Mouse (Mus musculus) intestine, postnatal 0 days (tissue): Measurements from ENCODE around the gene S100a2. TPM values are rescaled to one million over a fixed set of nuclear protein-coding genes. Genes with fewer than 3 reads are reported as not detected.

Experiments used
- ATAC-seq: fragments of 200-750 bp; cut with Nextera tagmentation; 2 replicates; pipeline ENCODE4 v1.8.0; 2017; ENCODE audit warnings: mild to moderate bottlenecking, moderate TSS enrichment, moderate library complexity
- H3K27ac ChIP-seq: fragments of 300-500 bp; sonication (generic); 2 replicates; pipeline ENCODE4 v1.5.1; 2014; ENCODE audit warnings: mild to moderate bottlenecking, low read depth, low read length, moderate library complexity
- H3K27me3 ChIP-seq: fragments of 300-500 bp; sonication (generic); replicated peaks from 2 replicates; pipeline ENCODE4 v1.6.1; 2014; ENCODE audit warnings: low read length, mixed read lengths; ENCODE audit not compliant: control insufficient read depth, insufficient read depth
- H3K36me3 ChIP-seq: fragments of 300-500 bp; sonication (generic); 2 replicates; pipeline ENCODE4 v1.6.1; 2014; ENCODE audit warnings: mild to moderate bottlenecking, moderate library complexity; ENCODE audit not compliant: control insufficient read depth, insufficient read depth
- H3K4me1 ChIP-seq: fragments of 300-500 bp; sonication (generic); replicated peaks from 2 replicates; pipeline ENCODE4 v1.6.1; 2014; ENCODE audit warnings: antibody characterized with exemption, low read length, mixed read lengths; ENCODE audit not compliant: control insufficient read depth, insufficient read depth
- H3K4me2 ChIP-seq: fragments of 300-500 bp; sonication (generic); replicated peaks from 2 replicates; pipeline ENCODE4 v1.6.1; 2014; ENCODE audit warnings: low read depth, mild to moderate bottlenecking, moderate library complexity
- H3K4me3 ChIP-seq: fragments of 300-500 bp; sonication (generic); 2 replicates; pipeline ENCODE4 v1.5.1; 2014; ENCODE audit warnings: low read depth, low read length
- H3K9ac ChIP-seq: fragments of 300-500 bp; sonication (generic); 2 replicates; pipeline ENCODE4 v1.6.1; 2014; ENCODE audit warnings: mild to moderate bottlenecking, low read depth, low read length
- H3K9me3 ChIP-seq: fragments of 300-500 bp; sonication (generic); 2 replicates; pipeline ENCODE4 v1.6.1; 2016; ENCODE audit warnings: mixed run types; ENCODE audit not compliant: control insufficient read depth
- CTCF ChIP-seq: sonication (generic); IDR thresholded peaks from 2 replicates; pipeline ENCODE4 v1.5.1; 2016; ENCODE audit warnings: low read depth, mild to moderate bottlenecking, control low read depth, antibody characterized with exemption, moderate library complexity
- WGBS: fragments of 180-500 bp; shearing (Covaris S2); extraction: QIAGEN DNeasy Blood & Tissue Kit; methylation state at CpG from one replicate; pipeline ENCODE4 v1.1.7; 2014; 5-methylcytosine and 5-hydroxymethylcytosine counted together
- polyA plus RNA-seq: library from polyadenylated mRNA; unstranded; fragments of >200 nt; fragmentation: Nextera tagmentation; extraction: Ambion mirVana; gene quantifications from 2 replicates; pipeline ENCODE4 v1.2.1, GENCODE M21; 2015

S100a2 gene
- polyA plus RNA-seq, 1 experiment from 2014 or later = not detected

- H3K36me3 ChIP-seq = no peaks in the 10 kb centered on the region
- ATAC-seq = no peak
- WGBS = 66% methylated on average over 6 of the region's 6 CpGs
- H3K4me1 ChIP-seq = no peaks in the 10 kb centered on the region
- no peak for TF ChIP-seq CTCF
- no peak within 1 kb of the TSS for H3K4me3 ChIP-seq
- no peak within 1 kb of the TSS for H3K4me2 ChIP-seq
- no peak within 1 kb of the TSS for H3K27ac ChIP-seq
- no peaks in the 10 kb centered on the region for H3K27me3 ChIP-seq
- H3K9me3 ChIP-seq = no peaks in the 10 kb centered on the region
- H3K9ac ChIP-seq = no peak within 1 kb of the TSS
Measured at GRCm38 (mm10) chr3:90560008-90560628, 29.9 kb upstream of the S100a2 start, which contains the start of gene S100a3. TSS of gene S100a3 (plus strand) at chr3:90560578.

GRCm38 (mm10) chr3:90574691-90575090 lies 15.4 kb upstream of the S100a2 start:
- H3K4me1 ChIP-seq = no peaks in the 10 kb centered on the region
- no peaks in the 10 kb centered on the region for H3K27me3 ChIP-seq
- no peaks in the 10 kb centered on the region for H3K36me3 ChIP-seq
- 82% methylated on average over 5 of the region's 5 CpGs for WGBS
- no peak for TF ChIP-seq CTCF
- no peak overlapping the region for H3K4me2 ChIP-seq
- H3K9me3 ChIP-seq = no peaks in the 10 kb centered on the region
- H3K9ac ChIP-seq = no peak overlapping the region
- ATAC-seq = no peak
- no peak overlapping the region for H3K4me3 ChIP-seq
- H3K27ac ChIP-seq = no peak overlapping the region

GRCm38 (mm10) chr3:90575320-90575719 lies 14.7 kb upstream of the S100a2 start:
- Histone ChIP-seq H3K4me1 (no peaks in the 10 kb centered on the region), H3K4me3 (no peak overlapping the region), H3K9ac (no peak overlapping the region), H3K9me3 (no peaks in the 10 kb centered on the region), H3K27ac (no peak overlapping the region), H3K4me2 (no peak overlapping the region), H3K27me3 (no peaks in the 10 kb centered on the region), H3K36me3 (no peaks in the 10 kb centered on the region)
- TF ChIP-seq CTCF = no peak
- 41% methylated on average over 3 of the region's 3 CpGs for WGBS
- ATAC-seq = no peak

DNA sequence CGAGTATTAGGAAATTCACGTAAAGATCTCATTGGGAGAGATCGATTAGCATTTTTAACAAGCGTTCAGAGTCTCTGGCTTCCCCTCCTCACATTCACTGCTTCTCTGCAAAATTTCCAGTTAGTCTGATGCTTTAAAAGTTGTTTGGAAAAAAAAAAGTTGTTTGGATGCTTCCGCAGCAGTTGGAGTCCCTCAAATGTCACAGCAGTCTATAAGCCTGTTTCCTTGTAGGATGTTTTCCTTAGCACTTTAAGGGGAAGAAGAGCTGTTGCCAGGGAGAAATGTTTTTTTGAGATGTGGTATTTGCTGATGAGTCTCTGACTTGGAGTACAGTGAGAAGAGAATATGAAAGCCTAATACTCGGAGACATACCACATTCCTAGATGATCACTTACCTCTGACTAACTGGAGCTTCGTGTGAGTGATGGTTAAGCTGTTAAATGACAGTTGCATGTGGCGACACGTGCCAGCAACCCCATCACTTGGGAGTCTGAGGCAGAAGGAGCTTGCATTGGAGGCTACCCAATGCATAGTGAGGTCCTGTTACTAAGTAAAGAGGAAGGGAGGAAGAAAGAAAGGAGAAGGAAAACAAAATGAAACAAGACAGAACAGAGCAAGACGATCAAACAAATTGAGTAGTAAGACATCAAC lies 13.6 kb upstream of the S100a2 start:
- H3K4me3 ChIP-seq = no peak overlapping the region
- 72% methylated on average over 10 of the region's 10 CpGs for WGBS
- H3K4me2 ChIP-seq = no peak overlapping the region
- no peaks in the 10 kb centered on the region for H3K4me1 ChIP-seq
- no peak overlapping the region for H3K27ac ChIP-seq
- H3K27me3 ChIP-seq = no peaks in the 10 kb centered on the region
- no peak for TF ChIP-seq CTCF
- no peaks in the 10 kb centered on the region for H3K36me3 ChIP-seq
- no peak overlapping the region for H3K9ac ChIP-seq
- no peak for ATAC-seq
- no peaks in the 10 kb centered on the region for H3K9me3 ChIP-seq

- H3K4me1 ChIP-seq = no peaks in the 10 kb centered on the region; the same call in 1 of the 2 replicates
- H3K27ac ChIP-seq = no peak overlapping the region
- no peak overlapping the region for H3K4me3 ChIP-seq
- no peak for ATAC-seq
- WGBS = 67% methylated on average over 7 of the region's 7 CpGs
- TF ChIP-seq CTCF = no peak
- H3K9ac ChIP-seq = no peak overlapping the region
- no peaks in the 10 kb centered on the region for H3K9me3 ChIP-seq
- H3K27me3 ChIP-seq = no peaks in the 10 kb centered on the region
- no peaks in the 10 kb centered on the region for H3K36me3 ChIP-seq
- H3K4me2 ChIP-seq = no peak overlapping the region
Measured at GRCm38 (mm10) chr3:90579433-90579832, 10.6 kb upstream of the S100a2 start.

DNA sequence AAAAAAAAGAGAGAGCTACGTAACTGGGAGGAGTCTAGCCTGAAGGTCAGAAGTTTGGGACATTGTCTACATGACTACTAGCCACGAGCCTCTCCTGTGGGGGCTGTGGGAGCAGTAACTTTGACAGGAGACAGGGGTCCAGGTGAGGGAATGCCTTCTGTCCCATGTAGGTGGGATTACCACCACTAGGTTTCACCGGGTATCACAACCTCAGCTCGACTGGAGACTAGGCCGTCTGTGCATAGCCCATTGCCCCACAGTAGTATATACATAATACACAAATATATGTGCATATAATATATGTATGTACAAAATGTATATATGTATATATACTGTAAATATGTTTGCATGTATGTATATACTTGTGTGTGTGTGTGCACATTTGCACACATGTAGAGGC lies 8.9 kb upstream of the S100a2 start:
- 95% methylated on average over 5 of the region's 5 CpGs for WGBS
- H3K27ac ChIP-seq = no peak overlapping the region
- H3K4me3 ChIP-seq = no peak overlapping the region
- H3K4me2 ChIP-seq = no peak overlapping the region
- H3K9ac ChIP-seq = no peak overlapping the region
- ATAC-seq = no peak
- no peaks in the 10 kb centered on the region for H3K36me3 ChIP-seq
- TF ChIP-seq CTCF = no peak
- H3K27me3 ChIP-seq = no peaks in the 10 kb centered on the region
- H3K4me1 ChIP-seq = no peaks in the 10 kb centered on the region; the same call in 1 of the 2 replicates
- no peaks in the 10 kb centered on the region for H3K9me3 ChIP-seq
